Mouse (Mus musculus) erythroblast, embryonic 14.5 days (primary cell): Measurements from ENCODE around the gene B3gnt5.

Source experiments
- GATA1 ChIP-seq: IDR thresholded peaks from 2 replicates; pipeline ENCODE4 v1.6.1; 2012; ENCODE audit warnings: low read length, inconsistent platforms, mixed read lengths
- TAL1 ChIP-seq: IDR thresholded peaks from 3 replicates; pipeline ENCODE4 v1.6.1; 2012; ENCODE audit warnings: low read length, inconsistent platforms, mixed read lengths

DNA sequence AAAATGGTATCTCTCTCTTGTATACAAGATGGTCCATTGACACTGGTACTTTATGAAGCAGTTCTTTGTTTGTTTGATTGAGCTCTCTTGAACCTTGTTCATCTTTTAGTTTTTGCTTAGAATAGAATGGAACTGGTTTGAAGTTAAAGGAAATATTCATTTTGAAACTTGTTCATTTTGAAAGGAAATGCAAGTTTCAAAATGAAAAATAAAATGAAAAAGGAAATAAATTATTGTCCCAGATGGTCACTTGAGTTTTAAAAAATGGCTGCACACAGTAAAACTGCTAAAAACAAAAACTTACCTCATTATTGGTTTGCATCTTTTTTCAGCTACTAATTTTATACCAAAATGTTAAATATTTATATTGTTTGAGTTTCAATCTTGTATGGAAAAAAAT lies 12.0 kb downstream of the B3gnt5 start:
- TF ChIP-seq TAL1 (no peak), GATA1 (no peak)
